Mouse (Mus musculus) lung, adult 2 months (tissue): ENCODE data around the gene Kpna6.

Source experiments
- CTCF ChIP-seq: fragments of 200-500 bp; IDR thresholded peaks from 2 replicates; pipeline ENCODE4 v1.5.1; 2011; ENCODE audit warnings: mild to moderate bottlenecking, low read length, control low read depth; ENCODE audit not compliant: insufficient read depth
- POLR2A ChIP-seq: fragments of 200-500 bp; IDR thresholded peaks from 2 replicates; pipeline ENCODE4 v1.6.1; 2011; ENCODE audit warnings: low read depth, mild to moderate bottlenecking, control low read depth, low read length, borderline replicate concordance; ENCODE audit errors: extremely low read depth

GRCm38 (mm10) chr4:129616631-129617030 is 55.9 kb downstream of the Kpna6 start:
- TF ChIP-seq CTCF (no peak), POLR2A (no peak)
